Mouse (Mus musculus) heart, adult 2 months (tissue): ENCODE measurements around the gene Grhl3. TPM values are rescaled to one million over a fixed set of nuclear protein-coding genes. Genes with fewer than 3 reads are reported as not detected.
A peak's percentile ranks its signal among the peaks of the same experiment; 100 is the strongest.

ENCODE experiments used
- DNase-seq, 2 experiments: peaks; one replicate each; pipeline ENCODE4 v3.0.0; 2021
- H3K27ac ChIP-seq: fragments of 200-600 bp; 2 replicates; pipeline ENCODE4 v1.8.1; 2022
- H3K27me3 ChIP-seq: fragments of 200-500 bp; 2 replicates; pipeline ENCODE4 v1.6.1; 2012; ENCODE audit warnings: mild to moderate bottlenecking, low read length, inconsistent platforms, mixed read lengths; ENCODE audit not compliant: control insufficient read depth, insufficient read depth
- H3K36me3 ChIP-seq: fragments of 200-500 bp; 2 replicates; pipeline ENCODE4 v1.6.1; 2012; ENCODE audit warnings: low read length, inconsistent platforms; ENCODE audit not compliant: control insufficient read depth, insufficient read depth
- H3K4me1 ChIP-seq: fragments of 200-500 bp; 2 replicates; pipeline ENCODE4 v1.6.1; 2011; ENCODE audit warnings: low read length; ENCODE audit not compliant: control insufficient read depth, insufficient read depth
- H3K4me3 ChIP-seq: fragments of 200-600 bp; 2 replicates; pipeline ENCODE4 v1.8.1; 2022
- H3K79me2 ChIP-seq: fragments of 200-500 bp; replicated peaks from 2 replicates; pipeline ENCODE4 v1.6.1; 2012; ENCODE audit warnings: mild to moderate bottlenecking, inconsistent platforms, low read length, moderate library complexity, mixed read lengths; ENCODE audit not compliant: control insufficient read depth, insufficient read depth
- H3K9ac ChIP-seq: fragments of 200-500 bp; 2 replicates; pipeline ENCODE4 v1.6.1; 2012; ENCODE audit warnings: low read depth, mild to moderate bottlenecking, control low read depth, inconsistent platforms, low read length, mixed read lengths
- CTCF ChIP-seq: fragments of 200-600 bp; IDR thresholded peaks from 2 replicates; pipeline ENCODE4 v1.8.1; 2022; ENCODE audit warnings: antibody characterized with exemption, mild to moderate bottlenecking, moderate library complexity
- EP300 ChIP-seq: fragments of 200-500 bp; IDR thresholded peaks from 2 replicates; pipeline ENCODE4 v1.6.1; 2011; ENCODE audit warnings: low read depth, low read length, control low read depth; ENCODE audit not compliant: insufficient read depth
- POLR2A ChIP-seq: fragments of 200-500 bp; IDR thresholded peaks from 2 replicates; pipeline ENCODE4 v1.6.1; 2011; ENCODE audit warnings: mild to moderate bottlenecking, low read depth, low read length, control low read depth; ENCODE audit not compliant: insufficient read depth
- WGBS: fragments of 180-500 bp; shearing (Covaris S2); methylation state at CpG from one replicate; pipeline ENCODE4 v1.1.7; 2018; 5-methylcytosine and 5-hydroxymethylcytosine counted together
- intact Hi-C: fragments of 180-260 bp; cut with DNase I; formaldehyde crosslinking; loops from one replicate; pipeline ENCODE4 v1.15.1; 2025
- polyA plus RNA-seq: library from polyadenylated mRNA; depleted of rRNA; stranded (reverse); fragments of >200 nt; gene quantifications from 2 replicates; pipeline ENCODE4 v1.2.3, GENCODE M21; 2012
- total RNA-seq, 2 experiments: library from RNA; stranded (reverse); gene quantifications; 2 replicates each; pipeline ENCODE4 v1.2.3; 2021

Gene Grhl3
- total and polyA plus RNA-seq, 3 experiments, result 0.04 to 0.14 (median 0.08) TPM

GRCm38 (mm10) chr4:135520421-135520820 is 53.0 kb downstream of the Grhl3 start:
- no peak overlapping the region for H3K4me3 ChIP-seq

DNA sequence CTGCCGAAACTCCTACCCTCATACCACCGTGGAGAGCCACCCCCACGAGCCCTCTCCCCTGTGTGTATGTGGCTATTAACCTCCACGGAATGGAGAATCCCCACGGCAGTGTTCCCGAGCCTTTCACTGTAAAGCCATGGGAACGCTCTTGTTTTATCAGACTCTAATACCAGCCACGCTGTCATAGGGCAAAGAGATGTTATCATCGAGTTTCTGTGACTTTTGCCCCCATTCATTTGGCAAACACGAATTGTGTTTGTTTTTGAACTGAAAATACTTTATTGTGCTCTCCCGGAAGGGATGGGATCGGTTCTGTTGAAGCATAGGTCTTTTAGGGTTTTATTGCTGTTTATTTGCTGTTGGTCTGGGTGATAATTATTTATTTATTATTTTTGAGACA is 55.3 kb downstream of the Grhl3 start:
- Histone ChIP-seq H3K9ac (no peak overlapping the region), H3K4me1 (no peaks in the 10 kb centered on the region), H3K79me2 (no peaks in the 10 kb centered on the region), H3K27me3 (no peaks in the 10 kb centered on the region; the same call in 1 of the 2 replicates), H3K36me3 (no peaks in the 10 kb centered on the region), H3K27ac (no peak overlapping the region), H3K4me3 (no peak overlapping the region)
- TF ChIP-seq CTCF (no peak), POLR2A (no peak), EP300 (no peak)
- no peak for DNase-seq
- intact Hi-C loops, result loop anchor here (5.0 kb wide), 2 partner anchors 54 to 74 kb away; partner anchors contain the start of gene Grhl3
- WGBS, result 75% methylated on average over 12 of the region's 12 CpGs

More at GRCm38 (mm10) chr4:135520421-135520820, 53.0 kb downstream of the Grhl3 start:
- no peak overlapping the region for H3K27ac ChIP-seq
- H3K36me3 ChIP-seq, result no peaks in the 10 kb centered on the region
- H3K9ac ChIP-seq, result no peak overlapping the region
- H3K27me3 ChIP-seq, result no peaks in the 10 kb centered on the region; the same call in 1 of the 2 replicates
- DNase-seq, result no peak
- intact Hi-C loops, result no loop called here
- no peaks in the 10 kb centered on the region for H3K79me2 ChIP-seq
- no peaks in the 10 kb centered on the region for H3K4me1 ChIP-seq
- TF ChIP-seq CTCF (no peak), EP300 (no peak), POLR2A (no peak)
- 71% methylated on average over 9 of the region's 9 CpGs for WGBS

GRCm38 (mm10) chr4:135516351-135517316 is 56.8 kb downstream of the Grhl3 start:
- H3K36me3 ChIP-seq, result no peaks in the 10 kb centered on the region
- no peak overlapping the region for H3K27ac ChIP-seq
- no peaks in the 10 kb centered on the region; the same call in 1 of the 2 replicates for H3K27me3 ChIP-seq
- H3K4me3 ChIP-seq, result no peak overlapping the region
- H3K9ac ChIP-seq, result no peak overlapping the region
- intact Hi-C loops, result loop anchor here (1.0 to 5.0 kb wide), 3 partner anchors 56 to 151 kb away; partner anchors contain the start of gene Grhl3
- no peaks in the 10 kb centered on the region for H3K79me2 ChIP-seq
- no peaks in the 10 kb centered on the region for H3K4me1 ChIP-seq
- peak; percentile 49 to 72 for DNase-seq
- TF ChIP-seq POLR2A (no peak), CTCF (peak; percentile 82), EP300 (peak; percentile 87)
- 57% methylated on average over 15 of the region's 15 CpGs for WGBS

DNA sequence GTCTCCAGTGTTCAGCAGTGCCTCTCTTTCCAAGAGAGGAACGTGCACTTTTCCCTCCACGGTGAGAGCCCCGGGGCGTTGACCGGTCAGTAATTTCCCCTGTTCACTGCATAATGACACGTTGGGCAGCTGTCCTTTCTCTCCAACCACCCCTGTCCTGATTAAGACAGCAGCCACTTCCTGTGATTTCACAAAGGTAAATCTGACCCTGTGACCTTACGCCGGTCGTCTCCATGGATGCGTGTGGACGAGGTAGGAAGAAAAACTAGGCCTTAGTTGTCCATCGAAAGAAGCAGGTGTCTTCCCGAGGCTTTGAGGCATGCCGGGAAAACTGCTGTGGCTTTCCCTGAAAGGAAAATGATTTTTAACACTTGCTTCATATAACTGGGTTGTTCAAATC is 58.5 kb downstream of the Grhl3 start:
- Histone ChIP-seq H3K27me3 (no peaks in the 10 kb centered on the region; the same call in 1 of the 2 replicates), H3K79me2 (no peaks in the 10 kb centered on the region), H3K27ac (no peak overlapping the region), H3K36me3 (no peaks in the 10 kb centered on the region), H3K9ac (no peak overlapping the region), H3K4me1 (no peaks in the 10 kb centered on the region), H3K4me3 (no peak overlapping the region)
- TF ChIP-seq CTCF (no peak), POLR2A (no peak)
- DNase-seq, result no peak
- whole genome bisulfite sequencing, result 60% methylated on average over 14 of the region's 14 CpGs
- intact Hi-C loops, result loop anchor here (5.0 kb wide), 2 partner anchors 57 to 77 kb away; partner anchors contain the start of gene Grhl3

GRCm38 (mm10) chr4:135513865-135514264 is 59.6 kb downstream of the Grhl3 start:
- Histone ChIP-seq H3K27me3 (no peaks in the 10 kb centered on the region; the same call in 1 of the 2 replicates), H3K4me3 (no peak overlapping the region), H3K79me2 (no peaks in the 10 kb centered on the region), H3K27ac (no peak overlapping the region), H3K36me3 (no peaks in the 10 kb centered on the region), H3K4me1 (no peaks in the 10 kb centered on the region), H3K9ac (no peak overlapping the region)
- no peak for TF ChIP-seq POLR2A
- DNase-seq, result no peak
- intact Hi-C loops, result no loop called here
- WGBS, result 77% methylated on average over 7 of the region's 7 CpGs

DNA sequence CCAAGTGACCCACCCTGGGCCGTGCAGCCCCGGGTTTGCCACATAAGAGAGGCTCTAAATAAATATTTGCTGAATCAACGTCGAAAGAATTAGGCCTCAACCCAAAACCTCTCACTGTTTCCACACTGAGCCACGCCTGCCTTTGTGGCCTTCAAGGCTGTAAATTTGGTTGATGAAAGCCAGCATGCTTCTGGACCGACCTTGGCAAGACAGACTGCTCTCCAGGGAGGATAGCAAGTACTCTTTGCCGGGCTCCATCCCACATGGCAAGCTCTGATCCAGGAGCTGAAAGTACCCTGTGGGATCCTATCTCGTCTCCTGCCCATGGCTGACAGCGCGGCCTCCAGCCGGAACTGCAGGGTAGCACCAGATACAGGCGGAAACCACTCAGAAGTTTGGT is 63.9 kb downstream of the Grhl3 start:
- DNase-seq, result no peak
- intact Hi-C loops, result loop anchor here (2.0 kb wide), 1 partner anchor 157 kb away; no protein-coding TSS in a partner anchor
- no peak overlapping the region for H3K9ac ChIP-seq
- TF ChIP-seq POLR2A (no peak), EP300 (no peak), CTCF (no peak)
- 69% methylated on average over 12 of the region's 12 CpGs for WGBS
- H3K36me3 ChIP-seq, result no peaks in the 10 kb centered on the region
- H3K4me3 ChIP-seq, result no peak overlapping the region
- no peaks in the 10 kb centered on the region for H3K27me3 ChIP-seq
- no peak overlapping the region for H3K27ac ChIP-seq
- no peaks in the 10 kb centered on the region for H3K79me2 ChIP-seq
- no peaks in the 10 kb centered on the region for H3K4me1 ChIP-seq
